Mouse (Mus musculus) limb, embryonic 14.5 days (tissue): Measurements from ENCODE around the gene Car15. TPM values are rescaled to one million over a fixed set of nuclear protein-coding genes. Genes with fewer than 3 reads are reported as not detected.

Source experiments
- ATAC-seq: fragments of 200-750 bp; cut with Nextera tagmentation; 2 replicates; pipeline ENCODE4 v1.8.0; 2017; ENCODE audit warnings: low read depth, moderate number of reproducible peaks, moderate TSS enrichment; ENCODE audit not compliant: low FRiP score
- DNase-seq: peaks from one replicate; pipeline ENCODE4 v3.0.0-alpha.2; 2015; ENCODE audit warnings: low spot score
- H3K27ac ChIP-seq: fragments of 300-500 bp; sonication (generic); replicated peaks from 2 replicates; pipeline ENCODE4 v1.5.1; 2014; ENCODE audit warnings: low read depth, mild to moderate bottlenecking, low read length, moderate library complexity, mixed read lengths
- H3K27me3 ChIP-seq: fragments of 300-500 bp; sonication (generic); 2 replicates; pipeline ENCODE4 v1.6.1; 2014; ENCODE audit warnings: low read length, mixed read lengths; ENCODE audit not compliant: control insufficient read depth, insufficient read depth
- H3K36me3 ChIP-seq: fragments of 300-500 bp; sonication (generic); 2 replicates; pipeline ENCODE4 v1.6.1; 2014; ENCODE audit warnings: mild to moderate bottlenecking, low read length, moderate library complexity, mixed read lengths; ENCODE audit not compliant: control insufficient read depth, insufficient read depth
- H3K4me1 ChIP-seq: fragments of 300-500 bp; sonication (generic); 2 replicates; pipeline ENCODE4 v1.6.1; 2014; ENCODE audit warnings: antibody characterized with exemption, low read length, mixed read lengths; ENCODE audit not compliant: control insufficient read depth, insufficient read depth
- H3K4me2 ChIP-seq: fragments of 300-500 bp; sonication (generic); replicated peaks from 2 replicates; pipeline ENCODE4 v1.6.1; 2014; ENCODE audit warnings: low read depth, mild to moderate bottlenecking, low read length, moderate library complexity; ENCODE audit not compliant: severe bottlenecking
- H3K4me3 ChIP-seq: fragments of 300-500 bp; sonication (generic); replicated peaks from 2 replicates; pipeline ENCODE4 v1.5.1; 2014; ENCODE audit warnings: low read length
- H3K9ac ChIP-seq: fragments of 300-500 bp; sonication (generic); 2 replicates; pipeline ENCODE4 v1.6.1; 2014; ENCODE audit warnings: mild to moderate bottlenecking, low read depth, low read length, moderate library complexity; ENCODE audit not compliant: severe bottlenecking
- H3K9me3 ChIP-seq: fragments of 300-500 bp; sonication (generic); 2 replicates; pipeline ENCODE4 v1.6.1; 2016; ENCODE audit warnings: low read length; ENCODE audit not compliant: control insufficient read depth
- POLR2A ChIP-seq: fragments of 200-500 bp; IDR thresholded peaks from 2 replicates; pipeline ENCODE4 v1.8.0; 2012; ENCODE audit warnings: inconsistent platforms, mild to moderate bottlenecking, moderate library complexity, borderline replicate concordance; ENCODE audit not compliant: insufficient read depth, insufficient read length; ENCODE audit errors: extremely low read depth
- WGBS: fragments of 180-500 bp; shearing (Covaris S2); extraction: QIAGEN DNeasy Blood & Tissue Kit; methylation state at CpG from one replicate; pipeline ENCODE4 v1.1.7; 2014; 5-methylcytosine and 5-hydroxymethylcytosine counted together
- polyA plus RNA-seq, 2 experiments: library from polyadenylated mRNA; depleted of rRNA in 1 of 2; stranded (reverse) in 1 of 2; unstranded in 1 of 2; fragments of >200 nt; fragmentation: Nextera tagmentation in 1 of 2; extraction: Ambion mirVana in 1 of 2; gene quantifications; 2 replicates each; pipeline versions ENCODE4 v1.2.1 to v1.2.3; 2012 to 2014

Gene Car15
- polyA plus RNA-seq, 2 experiments, result 3.2 to 8.6 TPM

DNA sequence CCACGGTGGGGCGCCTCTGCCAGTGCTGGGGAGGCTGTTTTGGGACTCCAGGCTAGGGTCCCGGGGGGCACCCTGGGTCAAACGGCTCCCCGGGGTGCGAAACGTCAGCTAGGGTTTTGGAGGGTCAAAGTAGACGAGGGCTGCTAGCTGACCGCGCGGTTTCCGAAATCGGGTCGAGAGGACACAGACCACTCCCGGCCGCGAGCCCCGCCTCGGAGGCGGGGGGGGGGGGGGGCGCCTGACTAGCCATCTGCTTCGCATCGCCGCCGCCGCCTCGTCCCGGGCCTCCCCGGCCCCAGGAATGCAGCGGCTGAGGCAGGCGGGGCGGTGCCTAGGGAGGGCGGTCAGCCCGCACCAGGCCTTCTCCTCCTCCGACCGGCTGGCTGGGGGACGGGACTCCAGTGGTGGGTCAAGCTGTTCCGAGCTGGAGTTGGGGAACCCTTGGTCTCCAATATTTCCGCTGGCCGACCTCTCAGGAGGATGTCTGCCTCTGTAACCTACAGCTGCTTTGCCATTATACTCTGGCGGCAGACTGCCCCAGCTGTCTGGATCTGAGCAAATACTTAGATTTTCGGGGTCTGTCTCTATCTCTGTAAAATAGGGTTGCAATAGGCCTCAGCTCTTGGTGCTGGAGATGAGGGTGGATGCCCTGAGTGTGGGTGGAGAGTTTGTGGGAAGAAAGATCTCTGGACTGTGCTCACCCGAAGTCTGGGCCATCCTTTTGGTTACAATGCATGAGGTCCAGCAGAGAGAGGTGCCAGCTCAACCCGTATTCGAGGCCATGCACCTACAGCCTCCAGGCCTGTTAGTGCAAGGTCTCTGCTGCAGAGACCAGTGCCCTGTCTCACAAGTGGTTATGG is 39.6 kb downstream of the Car15 start:
- peak overlapping the region; percentile 96 for H3K27ac ChIP-seq
- H3K4me1 ChIP-seq, result peaks cover 59% of the 10 kb centered on the region
- H3K27me3 ChIP-seq, result peaks cover 12% of the 10 kb centered on the region; the same call in 1 of the 2 replicates
- TF ChIP-seq POLR2A, result no peak
- peak overlapping the region; percentile 81 for H3K4me2 ChIP-seq
- WGBS, result 3% methylated on average over 33 of the region's 45 CpGs
- H3K9me3 ChIP-seq, result no peaks in the 10 kb centered on the region
- ATAC-seq, result peak; percentile 67
- peak overlapping the region; percentile 98 for H3K9ac ChIP-seq
- H3K4me3 ChIP-seq, result peak overlapping the region; percentile 95
- peaks cover 21% of the 10 kb centered on the region for H3K36me3 ChIP-seq
- peak; percentile 79 for DNase-seq

DNA sequence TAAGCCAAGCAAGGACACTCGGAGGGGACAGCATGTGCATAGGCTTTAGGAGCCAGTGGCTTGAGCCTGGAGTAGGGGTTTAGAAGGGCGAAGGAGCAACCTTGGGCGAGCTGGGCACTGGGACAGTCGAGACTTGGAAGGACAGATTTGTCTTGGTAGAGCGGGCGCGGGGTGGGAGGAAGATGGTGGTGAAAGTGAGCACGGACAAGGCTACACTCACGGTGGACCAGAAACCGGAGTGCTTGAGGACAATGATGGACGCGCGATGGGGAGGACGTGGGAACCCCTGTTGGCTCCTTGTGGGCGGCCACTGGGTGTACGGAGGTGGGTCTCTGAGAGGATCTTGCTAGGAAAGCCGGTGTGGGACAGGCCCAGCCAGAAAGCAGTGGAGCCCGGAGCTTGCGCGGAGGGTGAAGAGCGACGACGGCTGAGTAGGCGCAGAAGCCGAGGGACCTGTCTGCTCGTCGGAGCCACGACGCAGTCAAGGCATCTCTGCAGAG is 40.3 kb downstream of the Car15 start:
- Histone ChIP-seq H3K9ac (peak overlapping the region; percentile 98), H3K27me3 (peaks cover 12% of the 10 kb centered on the region; the same call in 1 of the 2 replicates), H3K4me2 (peak overlapping the region; percentile 81), H3K27ac (peak overlapping the region; percentile 96), H3K4me1 (peaks cover 53% of the 10 kb centered on the region), H3K4me3 (peak overlapping the region; percentile 95), H3K36me3 (peaks cover 20% of the 10 kb centered on the region), H3K9me3 (no peaks in the 10 kb centered on the region)
- WGBS, result under 1% methylated on average over 29 of the region's 29 CpGs
- DNase-seq (no peak), ATAC-seq (0 out of 2 replicates have a peak, but pooled peaks have one; percentile 4)
- no peak for TF ChIP-seq POLR2A

DNA sequence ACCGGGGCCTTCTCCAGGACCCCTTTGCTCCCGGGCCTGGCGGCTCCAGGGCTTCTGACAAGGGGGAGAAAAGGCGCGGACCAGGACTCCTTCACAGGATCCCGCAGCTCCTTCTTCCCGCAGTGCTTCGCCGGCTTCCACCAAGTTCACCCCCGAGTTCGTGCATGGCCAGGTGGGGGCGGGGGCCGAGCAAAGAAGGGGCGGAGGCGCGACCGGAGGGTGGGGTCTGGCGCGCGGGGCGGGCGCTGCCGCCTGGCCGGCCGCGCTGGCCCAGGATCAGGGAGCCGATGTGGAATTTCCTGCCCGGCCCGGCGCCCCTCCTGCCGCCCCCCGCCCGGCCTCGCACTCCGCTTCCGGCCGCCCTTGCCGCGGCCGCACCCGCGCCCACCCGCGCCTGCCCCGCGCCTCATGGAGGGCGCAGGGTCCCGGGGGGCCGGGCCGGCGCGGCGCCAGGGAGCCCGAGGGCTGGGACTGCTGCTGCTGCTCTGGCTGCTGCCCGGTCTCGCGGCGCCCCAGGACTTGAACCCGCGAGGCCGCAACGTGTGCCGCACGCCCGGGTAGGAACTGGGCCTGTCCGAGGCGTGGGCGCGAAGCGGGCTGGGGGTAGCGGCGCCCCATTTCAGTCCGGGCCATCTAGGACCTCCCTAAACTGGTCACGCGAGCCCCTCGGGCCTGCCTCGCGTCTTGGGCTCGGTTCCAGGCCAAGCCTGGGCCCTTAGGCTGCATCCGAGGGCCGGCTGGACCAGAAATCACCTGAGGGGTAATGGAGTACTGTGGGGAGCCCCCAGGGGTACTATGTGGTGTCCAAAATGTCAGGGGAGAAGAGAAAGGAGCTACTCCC is 41.0 kb downstream of the Car15 start, which contains the start of gene Scarf2:
Gene Scarf2 (plus strand): TSS at position 312 of the 841 bp plus-strand sequence.
- WGBS, result under 1% methylated on average over 57 of the region's 81 CpGs
- peaks cover 46% of the 10 kb centered on the region for H3K4me1 ChIP-seq
- 0 out of 2 replicates have a peak, but pooled peaks cover 5% of the 10 kb centered on the region for H3K27me3 ChIP-seq

GRCm38 (mm10) chr16:17796519-17796918 is 41.6 kb downstream of the Car15 start:
- Histone ChIP-seq H3K4me3 (peak overlapping the region; percentile 95), H3K27me3 (no peaks in the 10 kb centered on the region), H3K4me2 (peak overlapping the region; percentile 81), H3K9ac (peak overlapping the region; percentile 98), H3K27ac (peak overlapping the region; percentile 96), H3K36me3 (peaks cover 27% of the 10 kb centered on the region), H3K9me3 (no peaks in the 10 kb centered on the region), H3K4me1 (peaks cover 39% of the 10 kb centered on the region)
- no peak for TF ChIP-seq POLR2A
- no peak for DNase-seq
- ATAC-seq, result no peak

More for the DNA sequence above, 41.0 kb downstream of the Car15 start, which contains the start of gene Scarf2:
- Histone ChIP-seq H3K4me2 (peak within 1 kb of the TSS; percentile 81), H3K9ac (peak within 1 kb of the TSS; percentile 98), H3K27ac (peak within 1 kb of the TSS; percentile 96), H3K36me3 (peaks cover 22% of the 10 kb centered on the region), H3K4me3 (peak within 1 kb of the TSS; percentile 95), H3K9me3 (no peaks in the 10 kb centered on the region)
- TF ChIP-seq POLR2A, result 0 out of 2 replicates have a peak, but pooled peaks have one; percentile 22
- ATAC-seq (peak; percentile 82), DNase-seq (peak; percentile 80)

DNA sequence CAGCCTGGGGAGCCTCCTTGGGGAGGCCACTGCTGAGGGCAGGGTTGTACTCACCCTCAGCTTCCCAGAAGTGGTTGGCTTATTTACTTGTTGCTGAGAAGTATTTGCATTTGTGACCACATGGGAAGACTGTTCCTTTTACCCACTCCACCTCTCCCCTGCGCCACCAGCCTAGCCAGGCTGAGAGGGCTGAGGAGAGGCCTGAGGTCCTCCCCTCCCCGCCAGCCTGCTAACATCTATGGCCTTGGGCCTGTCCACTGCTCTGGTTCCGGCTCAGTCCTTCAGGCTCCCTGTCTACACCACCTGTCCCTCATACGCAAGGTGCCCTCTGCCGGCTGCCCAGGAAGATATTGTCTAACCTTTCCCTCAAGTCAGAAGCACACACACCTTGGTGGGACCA is 42.5 kb downstream of the Car15 start:
- H3K27ac ChIP-seq, result 0 out of 2 replicates have a peak overlapping the region, but pooled peaks have one; percentile 96
- H3K9me3 ChIP-seq, result no peaks in the 10 kb centered on the region
- peaks cover 30% of the 10 kb centered on the region for H3K4me1 ChIP-seq
- H3K9ac ChIP-seq, result no peak overlapping the region
- H3K36me3 ChIP-seq, result peaks cover 36% of the 10 kb centered on the region
- DNase-seq (no peak), ATAC-seq (no peak)
- 62% methylated on average over 5 of the region's 5 CpGs for WGBS
- TF ChIP-seq POLR2A, result no peak
- no peaks in the 10 kb centered on the region for H3K27me3 ChIP-seq
- no peak overlapping the region for H3K4me3 ChIP-seq
- H3K4me2 ChIP-seq, result no peak overlapping the region
